Mouse (Mus musculus) heart, postnatal 0 days (tissue): Measurements from ENCODE around the gene Pex13. TPM values are rescaled to one million over a fixed set of nuclear protein-coding genes. Genes with fewer than 3 reads are reported as not detected.
"Not testable (repeated sequence)": the region's sequence is repeated elsewhere in the genome, so short reads cannot be mapped to it uniquely, and the experiment has no call there.

Experiments used
- ATAC-seq: fragments of 200-750 bp; cut with Nextera tagmentation; 2 replicates; pipeline ENCODE4 v1.8.0; 2017; ENCODE audit warnings: low read depth, moderate number of reproducible peaks, moderate library complexity; ENCODE audit not compliant: insufficient read depth
- DNase-seq: peaks from one replicate; pipeline ENCODE4 v3.0.0-alpha.2; 2016; ENCODE audit warnings: low spot score
- H3K27ac ChIP-seq: fragments of 300-500 bp; sonication (generic); 2 replicates; pipeline ENCODE4 v1.5.1; 2014; ENCODE audit warnings: low read depth, mild to moderate bottlenecking
- H3K27me3 ChIP-seq: fragments of 300-500 bp; sonication (generic); 2 replicates; pipeline ENCODE4 v1.6.1; 2014; ENCODE audit warnings: low read length, mixed read lengths; ENCODE audit not compliant: control insufficient read depth, insufficient read depth
- H3K36me3 ChIP-seq: fragments of 300-500 bp; sonication (generic); replicated peaks from 2 replicates; pipeline ENCODE4 v1.6.1; 2014; ENCODE audit warnings: low read length, mixed read lengths; ENCODE audit not compliant: control insufficient read depth, insufficient read depth
- H3K4me1 ChIP-seq: fragments of 300-500 bp; sonication (generic); 2 replicates; pipeline ENCODE4 v1.6.1; 2014; ENCODE audit warnings: antibody characterized with exemption; ENCODE audit not compliant: control insufficient read depth, insufficient read depth
- H3K4me2 ChIP-seq: fragments of 300-500 bp; sonication (generic); 2 replicates; pipeline ENCODE4 v1.6.1; 2014; ENCODE audit warnings: low read depth, mild to moderate bottlenecking, low read length, moderate library complexity
- H3K4me3 ChIP-seq: fragments of 300-500 bp; sonication (generic); 2 replicates; pipeline ENCODE4 v1.5.1; 2014; ENCODE audit warnings: low read depth, low read length
- H3K9ac ChIP-seq: fragments of 300-500 bp; sonication (generic); replicated peaks from 2 replicates; pipeline ENCODE4 v1.6.1; 2014; ENCODE audit warnings: low read depth, low read length, mixed read lengths
- H3K9me3 ChIP-seq: fragments of 300-500 bp; sonication (generic); replicated peaks from 2 replicates; pipeline ENCODE4 v1.6.1; 2016; ENCODE audit warnings: low read length; ENCODE audit not compliant: control insufficient read depth
- CTCF ChIP-seq: IDR thresholded peaks from 2 replicates; pipeline ENCODE4 v1.5.1; 2016; ENCODE audit warnings: antibody characterized with exemption, control low read depth, low read depth
- EP300 ChIP-seq: IDR thresholded peaks from 2 replicates; pipeline ENCODE4 v1.6.1; 2016; ENCODE audit warnings: antibody characterized with exemption, low read depth
- WGBS: fragments of 180-500 bp; shearing (Covaris S2); extraction: QIAGEN DNeasy Blood & Tissue Kit; methylation state at CpG from one replicate; pipeline ENCODE4 v1.1.7; 2014; 5-methylcytosine and 5-hydroxymethylcytosine counted together
- polyA plus RNA-seq: library from polyadenylated mRNA; unstranded; fragments of >200 nt; fragmentation: Nextera tagmentation; extraction: Ambion mirVana; gene quantifications from 2 replicates; pipeline ENCODE4 v1.2.1, GENCODE M21; 2015
- total RNA-seq: library from RNA; depleted of rRNA; stranded (reverse); fragments of >200 nt; gene quantifications from 2 replicates; pipeline ENCODE4 v1.2.3, GENCODE M21; 2014; ENCODE audit warnings: low replicate concordance; rRNA removed

Pex13 gene
- total and polyA plus RNA-seq, 2 experiments from 2014 or later, result 12.7 to 27.8 TPM

GRCm38 (mm10) chr11:23618995-23619394, 46.8 kb downstream of the Pex13 start:
- Histone ChIP-seq H3K4me2 (no peak overlapping the region), H3K4me3 (no peak overlapping the region), H3K9ac (no peak overlapping the region), H3K27me3 (no peaks in the 10 kb centered on the region), H3K9me3 (no peaks in the 10 kb centered on the region), H3K27ac (no peak overlapping the region), H3K36me3 (peaks cover 23% of the 10 kb centered on the region), H3K4me1 (no peaks in the 10 kb centered on the region)
- ATAC-seq, result no peak
- TF ChIP-seq EP300, result no peak
- WGBS, result 48% methylated on average over 5 of the region's 5 CpGs
- no peak for DNase-seq

- Histone ChIP-seq H3K9ac (no peak overlapping the region), H3K36me3 (peaks cover 21% of the 10 kb centered on the region), H3K4me1 (no peaks in the 10 kb centered on the region), H3K4me3 (no peak overlapping the region), H3K27me3 (no peaks in the 10 kb centered on the region), H3K4me2 (no peak overlapping the region), H3K9me3 (no peaks in the 10 kb centered on the region), H3K27ac (no peak overlapping the region)
- ATAC-seq, result no peak
- no peak for TF ChIP-seq EP300
- TF ChIP-seq CTCF, result no peak
- WGBS, result 70% methylated on average over 5 of the region's 5 CpGs
- DNase-seq, result no peak
Measured at GRCm38 (mm10) chr11:23614546-23614945, 51.2 kb downstream of the Pex13 start.

- H3K4me1 ChIP-seq, H3K4me2 ChIP-seq, H3K9me3 ChIP-seq, ATAC-seq, H3K27me3 ChIP-seq, H3K4me3 ChIP-seq, H3K9ac ChIP-seq, H3K27ac ChIP-seq, DNase-seq: not testable (repeated sequence)
- H3K36me3 ChIP-seq, result peaks cover 26% of the 10 kb centered on the region
- 86% methylated on average over 6 of the region's 6 CpGs for WGBS
Measured at GRCm38 (mm10) chr11:23607291-23607690, 58.5 kb downstream of the Pex13 start.

Other genes starting within 250 kb of the Pex13 start
- gene Ahsa2, start 167.9 kb downstream of the Pex13 start, total RNA-seq, result 4.9 and 15.8 TPM in 2 replicates
- gene Ahsa2, start 167.9 kb downstream of the Pex13 start, polyA plus RNA-seq, result 34.7 and 42.9 TPM in 2 replicates
- gene 1700093K21Rik, start 144.8 kb downstream of the Pex13 start, total RNA-seq, result not detected in 2 replicates
- gene 1700093K21Rik, start 144.8 kb downstream of the Pex13 start, polyA plus RNA-seq, result not detected in 2 replicates
- 6.0 and 6.6 TPM in 2 replicates for gene 0610010F05Rik, start 32.3 kb downstream of the Pex13 start, total RNA-seq
- gene 0610010F05Rik, start 32.3 kb downstream of the Pex13 start, polyA plus RNA-seq, result 15.8 and 16.2 TPM in 2 replicates
- gene Pus10, start 285 bp downstream of the Pex13 start, total RNA-seq, result 4.8 and 13.3 TPM in 2 replicates
- 7.9 and 8.7 TPM in 2 replicates for gene Pus10, start 285 bp downstream of the Pex13 start, polyA plus RNA-seq
- 4.1 TPM in 2 replicates for gene Rel, start 105.0 kb upstream of the Pex13 start, total RNA-seq
- gene Rel, start 105.0 kb upstream of the Pex13 start, polyA plus RNA-seq, result 2.1 and 2.2 TPM in 2 replicates
- gene Papolg, start 229.3 kb upstream of the Pex13 start, total RNA-seq, result 6.1 and 8.7 TPM in 2 replicates
- gene Papolg, start 229.3 kb upstream of the Pex13 start, polyA plus RNA-seq, result 5.3 and 6.4 TPM in 2 replicates